Mouse (Mus musculus) NIH3T3 (cell line): ENCODE results near the gene Map2k5.
A peak's percentile ranks its signal among the peaks of the same experiment; 100 is the strongest.

ENCODE experiments used
- DNase-seq: peaks from one replicate; pipeline ENCODE4 v3.0.0-alpha.2; 2012; ENCODE audit warnings: low read depth

Map2k5 gene

DNA sequence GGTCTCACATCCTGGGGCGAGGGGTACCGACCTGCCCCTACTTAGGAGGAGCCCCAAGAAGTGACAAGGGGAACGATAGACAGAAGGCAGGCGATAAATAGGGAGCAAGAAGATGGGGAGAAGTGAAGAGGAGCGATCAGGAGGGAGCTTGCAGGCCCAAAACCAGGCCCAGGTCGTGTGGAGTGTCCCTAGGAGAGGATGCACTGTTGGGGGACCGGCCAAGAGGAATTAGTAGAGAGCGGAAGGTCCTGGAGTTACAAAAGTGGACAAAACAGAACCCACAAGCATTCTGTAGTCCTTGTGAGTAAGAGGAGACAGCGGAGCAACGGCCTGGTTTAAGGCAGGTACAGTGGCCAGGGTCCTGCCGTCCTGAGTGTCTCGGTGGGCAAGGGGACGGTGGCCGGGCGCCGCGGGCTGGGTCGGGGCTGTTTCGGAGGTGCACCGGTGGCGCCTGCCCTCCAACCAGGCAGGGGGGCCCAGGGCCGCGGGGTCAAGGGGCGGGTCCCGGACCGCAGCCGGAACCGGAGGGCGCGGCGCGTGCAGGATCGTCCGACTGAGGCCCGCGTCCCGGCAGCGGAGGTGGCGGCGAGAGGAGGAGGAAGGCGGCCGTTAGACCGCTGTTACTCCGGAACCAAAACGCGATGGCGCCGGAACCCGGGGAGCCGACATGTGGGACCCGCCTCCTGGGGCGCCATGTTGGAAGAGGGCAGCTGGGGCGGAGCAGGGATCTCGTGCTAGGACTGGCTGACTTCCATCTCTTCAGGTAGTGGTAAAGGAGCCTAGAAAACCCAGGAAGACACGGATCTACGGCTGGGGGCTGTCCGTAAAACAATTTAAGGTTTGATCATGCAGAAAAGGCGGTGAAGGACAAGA, at the start of gene Map2k5:
Gene Map2k5, minus strand, starts transcription at position 633 of the 873 bp plus-strand sequence.
- peak; percentile 91 for DNase-seq

DNA sequence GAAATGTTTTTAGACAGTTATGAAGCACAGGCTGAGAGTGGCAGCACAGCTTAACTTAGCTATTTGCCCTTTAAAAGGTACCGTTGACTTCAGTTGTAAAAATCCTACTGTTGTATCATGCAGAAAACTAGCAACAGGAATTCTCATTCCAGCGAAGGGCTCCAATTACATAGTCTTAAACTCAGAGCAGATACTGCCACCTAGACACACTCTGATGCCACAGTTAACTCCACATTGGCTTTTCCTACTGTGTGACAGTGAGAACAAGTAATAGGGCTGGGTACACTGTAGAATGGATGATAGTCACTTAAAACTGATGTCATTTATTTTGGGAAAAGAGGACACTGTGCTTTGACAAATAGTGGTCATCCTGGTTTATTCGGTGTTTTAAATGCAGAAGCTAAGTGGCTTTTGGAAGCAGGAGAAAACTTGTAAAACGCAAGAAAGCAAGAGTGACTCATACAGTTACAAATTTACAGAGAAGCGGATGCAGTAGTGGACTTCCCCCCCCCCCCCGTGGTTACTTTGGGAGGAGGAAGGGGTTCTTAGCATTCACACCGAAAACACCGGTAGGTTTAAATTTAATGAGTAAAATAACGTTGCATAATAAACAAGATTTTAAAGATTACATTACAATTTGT, 43.5 kb upstream of the Map2k5 start:
- peak; percentile 17 for DNase-seq

DNA sequence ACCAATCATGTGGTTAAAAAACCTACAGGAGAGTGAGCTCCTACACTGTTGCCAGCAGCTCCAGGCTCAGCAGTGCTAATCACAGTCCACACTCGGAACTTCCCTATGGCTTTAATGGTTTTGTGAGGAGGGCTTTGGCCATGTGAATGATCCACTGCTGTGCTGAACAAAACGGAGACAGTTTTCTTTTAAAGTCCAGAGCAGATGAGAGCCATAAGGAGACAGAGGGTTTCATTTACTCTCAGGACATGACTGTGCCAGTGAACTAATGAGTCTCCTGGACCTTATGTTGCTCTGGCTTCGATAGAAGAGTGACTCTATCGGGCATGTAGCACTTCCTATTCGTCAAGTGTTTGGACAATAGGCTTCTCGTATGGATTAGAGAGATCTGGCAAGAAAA, 42.7 kb upstream of the Map2k5 start:
- no peak for DNase-seq

DNA sequence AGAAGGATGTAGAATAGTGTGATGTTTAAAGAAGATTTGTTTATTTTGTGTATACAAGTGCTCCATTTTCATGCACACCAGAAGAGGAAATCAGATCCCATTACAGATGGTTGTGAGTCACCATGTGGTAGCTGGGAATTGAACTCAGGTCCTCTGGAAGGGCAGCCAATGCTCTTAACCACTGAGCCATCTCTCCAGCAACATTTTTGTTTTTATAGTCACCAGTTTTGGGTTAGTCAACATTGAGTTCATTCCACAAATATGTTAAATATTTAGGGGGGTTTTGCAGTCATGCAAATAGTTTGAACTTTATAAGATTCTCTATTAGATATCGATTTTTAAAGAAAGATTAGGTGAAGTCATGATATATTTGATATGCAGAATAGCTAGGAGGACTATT, 22.5 kb upstream of the Map2k5 start:
- DNase-seq = peak; percentile 40

DNA sequence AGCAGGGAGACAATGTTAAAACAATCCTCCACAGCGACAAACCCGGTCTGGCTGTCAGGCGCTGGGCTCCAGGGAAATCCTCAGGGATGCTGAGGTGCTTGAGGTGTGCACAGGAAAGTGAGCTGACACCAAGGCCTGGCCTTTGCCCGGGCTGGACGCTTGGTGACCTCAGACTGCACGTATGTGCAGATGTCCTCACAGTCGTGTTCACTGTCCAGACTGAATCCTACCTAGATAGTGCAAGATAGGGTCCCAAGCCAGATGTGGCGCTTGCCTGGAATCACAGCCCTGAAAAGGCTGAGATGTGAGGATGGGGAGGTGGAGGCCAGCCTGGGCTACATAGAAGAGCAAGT, 21.7 kb upstream of the Map2k5 start:
- no peak for DNase-seq

DNA sequence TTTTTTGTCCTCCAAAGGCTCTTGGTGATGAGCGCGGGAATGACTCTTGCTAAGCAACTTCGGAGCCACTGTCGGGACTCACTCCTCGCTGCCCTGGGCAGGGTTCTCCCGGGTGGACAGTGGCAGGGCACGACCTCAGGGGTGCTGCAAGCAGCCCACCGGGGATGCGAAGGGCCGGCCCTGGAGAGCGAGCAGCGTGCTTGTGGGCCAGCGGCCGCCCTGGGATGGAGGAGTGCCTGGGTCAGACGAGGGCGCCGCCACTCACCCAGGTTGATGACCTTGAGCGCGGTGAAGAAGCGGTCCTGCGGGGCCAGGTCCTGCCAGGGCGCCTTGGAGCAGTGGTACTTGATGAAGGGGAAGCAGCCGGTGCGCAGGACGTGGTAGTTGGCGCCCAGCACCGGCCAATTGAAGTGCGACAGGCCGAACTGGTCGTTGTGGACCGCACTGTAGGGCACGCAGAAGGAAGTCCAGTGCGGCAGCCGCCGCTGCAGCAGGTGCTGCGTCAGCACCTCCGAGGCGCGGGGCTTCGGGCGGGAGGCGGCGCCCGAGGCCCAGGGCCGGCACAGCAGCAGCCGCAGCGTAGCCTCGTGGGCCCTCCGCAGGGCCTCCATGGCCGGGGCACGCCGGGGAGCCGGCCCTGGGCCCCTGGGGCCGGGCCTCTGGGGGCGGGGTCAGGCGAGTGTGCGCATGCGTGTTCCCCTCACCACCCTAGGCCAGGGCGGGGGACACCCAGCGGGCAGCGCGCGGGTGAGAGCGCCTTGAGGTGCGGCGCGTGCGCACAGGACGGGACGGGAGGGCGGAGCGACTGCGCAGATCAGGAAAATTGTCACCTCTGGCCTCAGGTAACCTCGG, 21.1 kb upstream of the Map2k5 start, which contains the start of gene 2300009A05Rik:
Gene 2300009A05Rik, minus strand, starts transcription at position 636 of the 852 bp plus-strand sequence.
- DNase-seq = peak; percentile 93

DNA sequence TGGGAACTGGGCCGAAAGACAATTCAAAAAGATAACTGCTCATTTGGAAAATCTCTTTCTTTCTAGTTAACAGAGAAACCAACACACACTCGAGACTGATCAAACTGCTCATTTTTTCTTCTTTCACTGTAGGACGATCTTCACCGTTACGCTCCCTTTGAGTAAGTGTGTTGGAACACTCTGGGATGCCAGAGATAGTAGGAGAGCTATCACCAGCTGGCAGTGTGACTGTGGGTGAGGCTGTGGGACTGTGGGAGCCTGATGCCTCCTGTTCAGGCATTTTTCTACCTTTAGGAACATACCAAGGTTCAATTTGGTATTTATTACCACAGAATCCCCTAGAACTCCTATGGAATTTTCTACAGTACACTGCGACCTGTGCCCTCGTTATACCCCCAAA, 17.9 kb upstream of the Map2k5 start:
- no peak for DNase-seq

DNA sequence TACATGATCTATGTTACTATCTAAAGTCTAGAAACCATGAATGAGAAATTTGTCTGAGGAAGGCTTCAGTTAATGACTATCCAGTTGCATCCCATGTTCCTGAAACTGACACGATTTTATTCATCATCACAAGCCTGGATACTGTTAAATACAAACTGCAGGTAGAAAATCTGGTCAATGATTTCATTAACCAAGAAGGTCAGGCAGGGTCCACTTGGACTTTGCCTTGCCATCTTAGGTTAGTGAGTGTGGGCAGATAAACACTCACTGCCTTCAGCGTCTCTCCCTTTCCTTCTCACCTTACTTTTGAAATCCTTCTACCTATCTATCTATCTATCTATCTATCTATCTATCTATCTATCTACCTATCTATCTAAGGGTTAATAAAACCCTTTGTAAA, 13.6 kb upstream of the Map2k5 start:
- no peak for DNase-seq

DNA sequence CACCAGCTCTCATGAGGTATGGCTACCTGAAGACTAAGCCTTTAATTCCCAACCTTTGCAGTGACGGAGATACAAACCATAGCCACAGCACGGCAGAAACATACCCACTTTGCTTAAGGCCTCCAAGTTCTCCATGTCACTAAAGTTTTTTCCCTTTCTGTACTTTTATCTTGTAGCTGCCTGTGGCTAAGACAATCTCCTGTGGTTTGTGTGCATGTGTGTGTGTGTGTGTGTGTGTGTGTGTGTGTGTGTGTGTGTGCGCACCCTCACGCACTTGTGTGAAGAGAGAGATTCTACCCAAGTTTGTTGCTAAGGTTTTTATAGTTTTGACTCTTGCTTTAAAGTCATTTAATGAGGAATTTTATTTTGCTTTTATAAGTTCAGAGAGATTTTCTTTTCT, 5.1 kb upstream of the Map2k5 start:
- DNase-seq = no peak

DNA sequence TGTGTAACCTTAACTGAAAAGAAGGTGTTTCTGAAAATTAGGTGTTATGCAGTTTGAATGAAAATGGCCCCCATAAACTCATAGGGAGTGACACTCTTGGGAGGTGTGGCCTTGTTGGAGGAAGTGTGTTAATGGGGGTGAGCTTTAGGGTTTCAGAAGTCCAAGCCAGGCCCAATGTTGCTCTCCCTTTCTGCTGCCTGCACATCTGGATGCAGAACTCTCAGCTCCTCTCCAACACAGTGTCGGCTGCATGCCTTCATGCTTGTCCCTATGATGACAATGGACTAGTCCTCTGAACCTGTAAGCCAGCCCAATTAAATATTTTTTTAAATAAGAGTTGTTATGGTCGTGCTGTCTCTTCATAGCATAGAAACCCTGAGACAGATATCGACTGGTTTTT, 2.6 kb upstream of the Map2k5 start:
- no peak for DNase-seq

DNA sequence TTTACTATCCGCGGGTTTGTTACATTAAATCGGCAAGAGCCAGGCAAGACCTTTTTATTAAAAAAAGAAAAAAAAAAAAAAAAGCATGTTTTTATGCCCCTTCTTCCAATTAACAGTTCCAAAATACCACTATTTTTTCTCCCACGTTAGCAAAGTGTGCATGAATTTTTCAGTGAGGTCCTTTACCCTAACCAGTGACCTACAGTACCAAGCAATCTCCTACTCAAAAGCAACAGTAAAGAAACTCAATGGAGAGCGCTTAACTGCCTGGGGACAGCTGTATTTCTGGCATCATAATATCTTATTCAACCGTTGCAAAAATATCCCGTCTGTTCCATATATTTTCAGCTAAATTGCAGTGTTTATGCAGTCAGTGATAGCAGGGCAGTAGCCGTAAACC, 472 bp upstream of the Map2k5 start:
- DNase-seq = no peak

DNA sequence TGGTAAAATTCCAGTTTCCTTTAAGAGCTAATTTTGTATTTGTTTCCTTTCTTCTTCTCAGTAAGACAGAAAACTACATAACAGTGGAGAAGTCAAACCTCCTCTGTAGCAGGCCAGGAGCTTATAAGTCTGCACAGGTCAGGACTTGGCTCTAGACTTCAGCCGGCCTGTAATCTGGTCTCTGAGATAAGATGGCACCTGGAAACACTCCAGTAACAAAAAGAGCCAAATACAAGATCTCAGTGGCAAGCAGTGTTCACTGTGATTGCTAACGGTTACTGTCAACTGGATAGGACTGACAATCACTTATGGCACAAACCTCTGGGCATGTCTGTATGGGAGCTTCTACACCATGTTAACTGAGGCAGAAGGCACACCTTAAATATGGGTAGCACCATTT, 4.4 kb downstream of the Map2k5 start:
- DNase-seq = no peak

DNA sequence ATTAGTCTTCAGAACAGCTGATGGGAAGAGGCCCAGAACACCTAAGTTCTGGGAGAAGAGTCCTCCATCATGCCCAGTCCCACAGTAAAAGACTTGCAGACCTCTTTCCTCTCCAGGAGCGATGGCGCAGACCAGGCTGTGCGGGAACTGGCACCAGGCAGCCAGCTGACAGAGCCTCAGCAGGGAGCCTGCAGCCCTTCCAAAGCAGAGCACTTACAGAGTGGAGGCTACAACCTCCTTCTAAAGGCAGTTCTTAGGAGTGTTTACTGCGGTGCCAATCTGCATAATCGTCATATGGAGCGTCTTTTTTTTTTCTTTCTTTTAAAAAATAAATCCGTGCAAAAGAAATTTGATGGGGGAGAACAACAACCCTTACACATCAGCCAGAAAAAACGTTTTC, 5.2 kb downstream of the Map2k5 start:
- no peak for DNase-seq

DNA sequence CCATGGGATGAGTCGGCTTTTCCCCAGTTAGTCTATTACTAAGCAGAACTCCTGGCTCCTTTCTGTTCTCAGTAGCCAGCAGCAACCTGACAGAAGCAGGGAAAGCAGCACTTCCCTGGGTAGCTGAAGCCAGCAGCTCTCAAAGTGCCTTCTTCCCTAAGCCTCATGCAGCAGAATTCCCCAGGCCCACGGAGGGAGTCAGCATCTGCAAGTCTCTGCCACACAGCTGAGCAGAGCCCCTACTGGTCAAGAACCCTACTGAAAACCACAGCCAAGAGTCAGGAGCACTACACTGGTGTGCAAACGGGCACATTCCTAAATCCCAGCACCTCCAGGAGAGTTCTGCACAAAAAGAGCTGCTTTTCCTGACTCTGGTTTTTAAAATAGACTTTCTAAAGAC, 17.3 kb downstream of the Map2k5 start:
- peak; percentile 9 for DNase-seq

DNA sequence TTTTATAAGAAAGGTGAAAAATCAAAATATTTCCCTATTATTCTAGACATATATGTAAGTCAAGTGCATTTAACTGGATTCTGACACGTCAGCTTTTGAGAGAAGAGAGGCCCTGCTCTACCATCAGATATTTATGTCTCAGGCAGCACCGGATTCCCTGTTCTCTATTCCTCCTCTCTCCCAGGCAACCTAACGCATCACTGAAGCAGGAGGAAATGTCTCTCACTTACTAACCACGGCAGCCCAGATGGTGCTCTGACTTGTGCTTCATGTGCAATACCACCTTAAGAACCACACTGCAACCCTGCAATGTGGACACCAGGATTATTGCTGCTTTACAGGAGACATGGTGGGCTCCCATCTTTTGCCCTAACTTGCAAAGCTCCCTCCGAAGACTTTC, 18.7 kb downstream of the Map2k5 start:
- no peak for DNase-seq

DNA sequence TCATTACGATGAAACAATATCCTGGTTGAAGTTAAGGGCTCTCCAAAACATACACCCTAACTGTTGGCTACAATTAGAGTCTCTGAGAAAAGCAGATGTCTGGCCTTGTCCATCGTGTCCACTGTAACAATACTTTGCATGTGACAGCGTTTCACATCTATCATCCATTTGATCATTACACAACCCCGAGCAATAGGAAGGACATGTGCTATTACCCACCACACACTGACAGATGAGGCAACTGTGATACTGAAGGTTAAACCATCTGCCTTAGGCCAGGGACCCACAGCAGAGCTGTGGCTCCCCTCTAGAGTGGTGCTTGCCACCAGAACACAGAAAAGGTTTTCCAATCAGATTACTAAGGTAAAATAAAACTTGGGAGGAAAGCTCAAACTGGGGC, 21.0 kb downstream of the Map2k5 start:
- no peak for DNase-seq

DNA sequence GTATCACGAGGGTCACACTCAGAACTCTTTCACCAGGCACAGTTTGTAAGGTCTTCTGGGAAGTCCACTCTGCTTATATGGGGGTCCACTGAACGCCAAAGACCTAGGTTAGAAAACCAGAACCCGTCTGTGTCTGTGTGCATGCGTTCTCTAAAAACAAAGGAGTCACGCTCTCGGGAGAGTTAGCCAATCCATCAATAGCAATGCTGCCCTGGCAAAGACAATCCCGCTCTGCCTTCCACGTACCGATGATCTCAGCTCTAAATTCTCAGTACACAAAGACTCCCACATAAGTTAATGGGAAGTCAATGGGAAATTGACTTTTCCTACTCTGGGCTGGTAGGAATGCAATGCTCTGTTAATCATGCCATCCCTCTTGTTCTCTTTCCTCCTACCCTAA, 21.4 kb downstream of the Map2k5 start:
- DNase-seq = no peak

DNA sequence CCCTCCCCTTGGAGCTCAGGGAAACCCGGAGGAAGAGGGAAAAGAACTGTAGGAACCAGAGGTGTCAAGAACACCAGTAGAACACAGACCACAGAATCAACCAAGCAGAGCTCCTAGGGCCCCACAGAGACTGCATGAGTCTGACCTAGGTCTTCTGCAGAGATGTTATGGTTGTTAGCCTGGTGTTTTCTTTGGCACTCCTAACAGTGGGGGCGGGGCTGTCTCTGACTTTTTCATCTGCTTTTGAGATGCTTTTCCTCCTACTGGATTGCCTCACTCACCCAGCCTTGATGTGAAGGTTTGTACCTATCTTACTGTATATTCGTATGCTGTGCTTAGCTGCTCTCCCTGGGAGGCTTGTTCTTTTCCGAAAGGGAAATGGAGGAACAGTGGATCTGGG, 23.5 kb downstream of the Map2k5 start:
- DNase-seq = peak; percentile 65

DNA sequence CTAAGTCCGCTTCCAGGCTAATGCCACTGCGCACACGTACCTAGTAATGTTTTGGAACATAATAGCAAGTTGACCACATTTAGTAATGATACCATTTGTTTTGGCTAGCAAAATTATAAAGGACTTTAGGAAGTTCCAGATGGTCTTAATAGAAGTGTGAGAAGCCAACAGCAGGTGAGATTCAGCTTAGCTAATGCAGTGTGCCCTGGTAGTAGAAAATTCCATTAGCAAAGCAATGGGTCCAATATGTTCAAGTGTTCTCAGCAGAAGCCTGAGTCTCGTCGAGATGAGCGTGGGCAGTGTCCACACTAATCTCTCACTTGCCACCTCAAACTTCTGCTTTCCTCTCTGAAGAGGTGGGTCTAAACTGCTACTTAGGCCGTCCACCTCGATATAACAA, 27.7 kb downstream of the Map2k5 start:
- no peak for DNase-seq

DNA sequence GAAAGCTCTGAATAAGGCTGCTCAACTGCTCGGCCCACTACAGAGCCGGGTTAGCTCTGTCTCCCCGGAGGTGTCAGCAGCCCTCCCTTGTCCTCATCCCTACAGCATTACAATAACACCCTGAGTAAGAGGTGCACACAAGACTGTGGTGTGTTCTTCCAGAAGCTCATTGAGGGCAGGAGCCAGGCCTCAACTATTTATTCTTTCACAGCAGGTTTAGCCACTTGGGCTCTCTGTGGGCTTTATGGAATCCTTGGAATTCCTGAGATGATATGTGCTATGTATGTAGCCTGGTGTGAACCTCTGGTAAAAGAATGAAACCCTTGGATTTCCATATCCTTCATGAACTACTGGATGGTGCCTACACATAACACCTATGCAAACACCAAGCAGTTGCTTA, 28.5 kb downstream of the Map2k5 start:
- DNase-seq = peak; percentile 7

DNA sequence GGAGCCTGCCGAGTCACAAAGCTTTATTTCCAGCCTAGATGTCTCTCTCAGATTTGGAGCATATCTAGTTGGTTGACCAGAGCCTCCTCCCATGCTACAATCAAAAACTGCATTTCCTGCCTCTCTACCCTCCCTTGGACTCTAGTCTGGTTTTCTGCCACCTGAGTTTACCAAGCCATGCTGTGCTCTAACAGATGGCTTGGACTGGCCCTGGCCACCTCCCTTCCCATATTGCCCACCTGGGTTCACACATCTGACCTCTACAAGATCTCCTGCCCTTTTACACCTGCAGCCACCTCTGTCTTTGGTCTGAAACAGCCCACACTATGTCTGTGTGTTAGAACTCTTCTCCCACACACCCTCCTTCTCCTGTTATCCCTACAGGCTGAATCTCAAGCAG, 29.6 kb downstream of the Map2k5 start:
- DNase-seq = no peak

DNA sequence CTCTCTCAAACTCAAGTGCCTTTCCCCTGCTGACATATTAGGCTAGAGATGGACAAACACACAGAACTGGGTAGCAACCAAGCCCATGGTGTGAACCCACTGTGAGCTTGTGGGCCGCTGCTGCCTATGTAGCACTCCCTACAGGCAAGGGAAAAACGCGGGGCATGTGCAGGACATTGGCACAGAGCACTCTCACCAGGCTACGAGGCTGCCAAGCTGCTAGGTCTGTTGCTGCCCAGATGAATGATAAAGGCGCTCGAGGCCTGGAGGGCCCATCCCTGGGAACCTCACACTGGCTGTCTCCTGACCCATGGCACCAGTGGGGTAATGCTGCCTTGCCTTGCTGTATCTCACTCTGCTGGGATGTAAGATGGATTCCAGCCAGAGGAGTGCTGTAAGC, 31.7 kb downstream of the Map2k5 start:
- DNase-seq = no peak

DNA sequence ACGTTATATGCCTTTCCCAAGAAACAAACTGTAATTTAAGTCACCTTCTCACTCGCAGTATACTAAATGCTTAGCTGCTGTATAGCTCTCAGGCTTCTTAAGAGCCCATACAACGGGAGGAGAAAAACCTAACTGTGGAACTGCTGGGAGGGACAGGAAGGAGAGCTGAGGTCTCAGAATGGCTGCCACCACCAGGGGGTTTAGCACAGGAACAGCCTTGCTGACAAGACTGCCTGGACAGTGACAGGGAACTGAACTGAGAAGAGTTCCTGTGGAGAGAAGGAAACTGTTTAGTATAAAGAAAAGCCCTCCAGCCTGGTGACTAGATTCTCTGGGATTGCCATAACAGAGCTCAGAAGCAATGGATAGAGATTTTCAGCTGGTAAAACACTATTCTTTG, 35.9 kb downstream of the Map2k5 start:
- DNase-seq = no peak
